Mouse (Mus musculus): ENCODE data around the gene Col6a2. TPM values are rescaled to one million over a fixed set of nuclear protein-coding genes. Genes with fewer than 3 reads are reported as not detected.

Gene Col6a2
- total RNA-seq, 1 experiment from 2014 or later = 0.27 TPM

- ATAC-seq (replicated peaks; ENCODE audit: low read depth, poor library complexity, severe bottlenecking) = no peak
Measured at GRCm38 (mm10) chr10:76639952-76640351, 16.5 kb upstream of the Col6a2 start.

GRCm38 (mm10) chr10:76636601-76637000 lies 13.2 kb upstream of the Col6a2 start:
- ATAC-seq (replicated peaks; ENCODE audit: low read depth, poor library complexity, severe bottlenecking) = no peak

GRCm38 (mm10) chr10:76636026-76636425 lies 12.6 kb upstream of the Col6a2 start:
- no peak for ATAC-seq (replicated peaks; ENCODE audit: low read depth, poor library complexity, severe bottlenecking)

GRCm38 (mm10) chr10:76634584-76634983 lies 11.2 kb upstream of the Col6a2 start:
- no peak for ATAC-seq (replicated peaks; ENCODE audit: low read depth, poor library complexity, severe bottlenecking)

GRCm38 (mm10) chr10:76634094-76634571 lies 10.7 kb upstream of the Col6a2 start:
- ATAC-seq (replicated peaks; ENCODE audit: low read depth, poor library complexity, severe bottlenecking) = no peak

GRCm38 (mm10) chr10:76632630-76633029 lies 9.2 kb upstream of the Col6a2 start:
- no peak for ATAC-seq (replicated peaks; ENCODE audit: low read depth, poor library complexity, severe bottlenecking)

- no peak for ATAC-seq (replicated peaks; ENCODE audit: low read depth, poor library complexity, severe bottlenecking)
Measured at GRCm38 (mm10) chr10:76630657-76631056, 7.2 kb upstream of the Col6a2 start.

GRCm38 (mm10) chr10:76627714-76628113 lies 4.3 kb upstream of the Col6a2 start:
- ATAC-seq (replicated peaks; ENCODE audit: low read depth, poor library complexity, severe bottlenecking) = no peak

- ATAC-seq (replicated peaks; ENCODE audit: low read depth, poor library complexity, severe bottlenecking) = no peak
Measured at GRCm38 (mm10) chr10:76624903-76625302, 1.5 kb upstream of the Col6a2 start.

GRCm38 (mm10) chr10:76623734-76624133 lies 304 bp upstream of the Col6a2 start:
- ATAC-seq (replicated peaks; ENCODE audit: low read depth, poor library complexity, severe bottlenecking) = no peak

GRCm38 (mm10) chr10:76622411-76622810 lies 1.0 kb downstream of the Col6a2 start:
- ATAC-seq (replicated peaks; ENCODE audit: low read depth, poor library complexity, severe bottlenecking) = no peak

- ATAC-seq (replicated peaks; ENCODE audit: low read depth, poor library complexity, severe bottlenecking) = no peak
Measured at GRCm38 (mm10) chr10:76612473-76612872, 11.0 kb downstream of the Col6a2 start.

GRCm38 (mm10) chr10:76602690-76603089 lies 20.7 kb downstream of the Col6a2 start:
- no peak for ATAC-seq (replicated peaks; ENCODE audit: low read depth, poor library complexity, severe bottlenecking)

- no peak for ATAC-seq (replicated peaks; ENCODE audit: low read depth, poor library complexity, severe bottlenecking)
Measured at GRCm38 (mm10) chr10:76596338-76596737, 27.1 kb downstream of the Col6a2 start.

- ATAC-seq (replicated peaks; ENCODE audit: low read depth, poor library complexity, severe bottlenecking) = no peak
Measured at GRCm38 (mm10) chr10:76590197-76590596, 33.2 kb downstream of the Col6a2 start.

- ATAC-seq (replicated peaks; ENCODE audit: low read depth, poor library complexity, severe bottlenecking) = no peak
Measured at GRCm38 (mm10) chr10:76586190-76586589, 37.2 kb downstream of the Col6a2 start.

- no peak for ATAC-seq (replicated peaks; ENCODE audit: low read depth, poor library complexity, severe bottlenecking)
Measured at GRCm38 (mm10) chr10:76584138-76584537, 39.3 kb downstream of the Col6a2 start.

GRCm38 (mm10) chr10:76576920-76577319 lies 46.5 kb downstream of the Col6a2 start:
- no peak for ATAC-seq (replicated peaks; ENCODE audit: low read depth, poor library complexity, severe bottlenecking)

- ATAC-seq (replicated peaks; ENCODE audit: low read depth, poor library complexity, severe bottlenecking) = no peak
Measured at GRCm38 (mm10) chr10:76575374-76575773, 48.1 kb downstream of the Col6a2 start, which contains the start of gene Ftcd. Gene Ftcd, plus strand, starts transcription at chr10:76575648.

GRCm38 (mm10) chr10:76572151-76572550 lies 51.3 kb downstream of the Col6a2 start:
- ATAC-seq (replicated peaks; ENCODE audit: low read depth, poor library complexity, severe bottlenecking) = no peak

- peak; percentile 68 for ATAC-seq (replicated peaks; ENCODE audit: low read depth, poor library complexity, severe bottlenecking)
Measured at GRCm38 (mm10) chr10:76571070-76571469, 52.4 kb downstream of the Col6a2 start.

GRCm38 (mm10) chr10:76569996-76570685 lies 53.3 kb downstream of the Col6a2 start:
- ATAC-seq (replicated peaks; ENCODE audit: low read depth, poor library complexity, severe bottlenecking) = no peak
